Mouse (Mus musculus) liver, embryonic 14.5 days (tissue): ENCODE data around the gene Prdm16.

Experiments used
- CTCF ChIP-seq: IDR thresholded peaks from 2 replicates; pipeline ENCODE4 v1.5.1; 2016; ENCODE audit warnings: antibody characterized with exemption, low read depth, control low read depth
- EP300 ChIP-seq: IDR thresholded peaks from 2 replicates; pipeline ENCODE4 v1.6.1; 2016; ENCODE audit warnings: antibody characterized with exemption, low read depth

DNA sequence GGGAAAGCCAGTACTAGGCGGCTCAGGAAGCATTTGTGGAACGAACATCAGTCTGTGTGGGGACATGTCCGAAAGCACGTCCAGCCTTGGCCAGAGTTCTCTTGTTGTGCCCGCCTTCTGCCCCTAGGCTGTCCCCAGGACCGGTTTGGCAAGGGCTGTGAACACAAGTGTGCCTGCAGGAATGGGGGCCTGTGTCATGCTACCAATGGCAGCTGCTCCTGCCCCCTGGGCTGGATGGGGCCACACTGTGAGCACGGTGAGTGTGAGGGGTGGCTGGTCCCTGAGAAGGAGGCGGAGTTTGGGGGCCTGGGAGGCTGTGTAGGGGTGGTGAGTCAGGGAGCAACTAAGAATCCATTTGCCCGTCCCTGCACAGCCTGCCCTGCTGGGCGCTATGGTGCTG lies 367.2 kb downstream of the Prdm16 start:
- TF ChIP-seq CTCF (no peak), EP300 (no peak)
